Mouse (Mus musculus): ENCODE results near the gene Slc52a3.

DNA sequence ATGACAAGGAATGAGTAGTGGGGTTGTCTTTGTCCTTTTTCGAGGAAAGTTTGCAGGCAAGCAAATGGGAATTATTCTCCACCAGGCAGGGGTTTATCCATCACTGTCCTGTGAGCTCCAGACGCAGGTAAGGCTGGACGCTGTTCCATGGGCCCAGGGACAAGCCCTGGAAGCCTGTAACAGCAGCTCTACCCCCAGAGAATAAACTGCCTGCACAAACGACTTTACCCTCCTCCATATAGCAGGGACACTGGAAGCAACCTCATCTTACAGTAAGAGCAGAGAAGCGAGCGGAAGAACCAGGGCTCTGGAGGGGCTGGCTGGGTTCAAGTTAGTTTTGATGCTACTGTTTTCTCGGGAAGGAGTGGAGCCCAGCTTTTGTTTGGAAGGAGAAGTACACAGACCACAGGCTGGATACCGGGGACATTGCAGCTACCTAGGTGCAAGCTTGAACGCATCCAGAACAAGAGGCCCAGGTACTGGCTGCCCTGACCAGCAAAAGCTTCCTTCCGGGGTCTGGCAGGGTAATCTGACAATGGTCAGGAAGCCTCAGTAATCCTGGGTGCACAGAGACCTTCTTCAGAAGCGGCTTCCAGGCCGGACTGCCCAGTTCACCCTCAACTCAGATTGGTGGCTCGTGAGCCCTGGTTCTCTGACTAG is 53.4 kb downstream of the Slc52a3 start:
- TF ChIP-seq CTCF (IDR thresholded peaks at IDR 0.05; ENCODE audit: extremely low read depth, insufficient read length, insufficient replicate concordance, low read depth, low read length) (no peak), POLR2A (IDR thresholded peaks at IDR 0.05; ENCODE audit: low read depth, low read length) (no peak)
